Mouse (Mus musculus): Measurements from ENCODE around the gene Rabgef1. TPM values are rescaled to one million over a fixed set of nuclear protein-coding genes. Genes with fewer than 3 reads are reported as not detected.

Rabgef1 gene
- 43.2 TPM for polyA plus RNA-seq (2014; fragmentation: Illumina TruSeq; extraction: RNeasy Lipid Tissue Mini Kit (QIAGEN cat#74804); ENCODE audit: low read depth, low replicate concordance)

GRCm38 (mm10) chr5:130171423-130171954, at the start of gene Rabgef1:
TSS of gene Rabgef1 (plus strand) at chr5:130171798.

GRCm38 (mm10) chr5:130144334-130145312, 27.0 kb upstream of the Rabgef1 start, which contains the start of gene Kctd7:
TSS of gene Kctd7 (plus strand) at chr5:130144861.

GRCm38 (mm10) chr5:130216781-130217180, 45.2 kb downstream of the Rabgef1 start, which contains the start of gene Tmem248:
TSS of gene Tmem248 (plus strand) at chr5:130217081.

GRCm38 (mm10) chr5:130255017-130255720, 83.6 kb downstream of the Rabgef1 start, which contains the start of the genes Sbds and Tyw1:
TSS of gene Sbds (minus strand) at chr5:130255530.
TSS of gene Tyw1 (plus strand) at chr5:130255619.

Other genes with a start within 250 kb of the Rabgef1 start
- 67.8 TPM for gene Vkorc1l1, start 229.8 kb upstream of the Rabgef1 start, polyA plus RNA-seq (2014; fragmentation: Illumina TruSeq; extraction: RNeasy Lipid Tissue Mini Kit (QIAGEN cat#74804); ENCODE audit: low read depth, low replicate concordance)
- 35.8 TPM for gene Gusb, start 168.7 kb upstream of the Rabgef1 start, polyA plus RNA-seq (2014; fragmentation: Illumina TruSeq; extraction: RNeasy Lipid Tissue Mini Kit (QIAGEN cat#74804); ENCODE audit: low read depth, low replicate concordance)
- 9.3 TPM for gene Asl, start 142.6 kb upstream of the Rabgef1 start, polyA plus RNA-seq (2014; fragmentation: Illumina TruSeq; extraction: RNeasy Lipid Tissue Mini Kit (QIAGEN cat#74804); ENCODE audit: low read depth, low replicate concordance)
- gene Crcp, start 142.5 kb upstream of the Rabgef1 start, polyA plus RNA-seq (2014; fragmentation: Illumina TruSeq; extraction: RNeasy Lipid Tissue Mini Kit (QIAGEN cat#74804); ENCODE audit: low read depth, low replicate concordance): 35.3 TPM
- 47.5 TPM for gene Tpst1, start 98.5 kb upstream of the Rabgef1 start, polyA plus RNA-seq (2014; fragmentation: Illumina TruSeq; extraction: RNeasy Lipid Tissue Mini Kit (QIAGEN cat#74804); ENCODE audit: low read depth, low replicate concordance)
- gene Kctd7, start 26.9 kb upstream of the Rabgef1 start, polyA plus RNA-seq (2014; fragmentation: Illumina TruSeq; extraction: RNeasy Lipid Tissue Mini Kit (QIAGEN cat#74804); ENCODE audit: low read depth, low replicate concordance): 7.6 TPM
- gene Tmem248, start 45.3 kb downstream of the Rabgef1 start, polyA plus RNA-seq (2014; fragmentation: Illumina TruSeq; extraction: RNeasy Lipid Tissue Mini Kit (QIAGEN cat#74804); ENCODE audit: low read depth, low replicate concordance): 50.9 TPM
- gene Sbds, start 83.7 kb downstream of the Rabgef1 start, polyA plus RNA-seq (2014; fragmentation: Illumina TruSeq; extraction: RNeasy Lipid Tissue Mini Kit (QIAGEN cat#74804); ENCODE audit: low read depth, low replicate concordance): 110 TPM
- 4.0 TPM for gene Tyw1, start 83.8 kb downstream of the Rabgef1 start, polyA plus RNA-seq (2014; fragmentation: Illumina TruSeq; extraction: RNeasy Lipid Tissue Mini Kit (QIAGEN cat#74804); ENCODE audit: low read depth, low replicate concordance)
- gene Caln1, start 197.7 kb downstream of the Rabgef1 start, polyA plus RNA-seq (2014; fragmentation: Illumina TruSeq; extraction: RNeasy Lipid Tissue Mini Kit (QIAGEN cat#74804); ENCODE audit: low read depth, low replicate concordance): 32.7 TPM
- not detected for gene A330070K13Rik, start 212.8 kb downstream of the Rabgef1 start, polyA plus RNA-seq (2014; fragmentation: Illumina TruSeq; extraction: RNeasy Lipid Tissue Mini Kit (QIAGEN cat#74804); ENCODE audit: low read depth, low replicate concordance)